Mouse (Mus musculus) heart, postnatal 4 days (tissue): ENCODE data around the gene Hsd17b6. TPM values are rescaled to one million over a fixed set of nuclear protein-coding genes. Genes with fewer than 3 reads are reported as not detected.

Source experiments
- total RNA-seq, 2 experiments: library from RNA; stranded (reverse); gene quantifications; 2 replicates each; pipeline ENCODE4 v1.2.3; 2021

Hsd17b6 gene
- total RNA-seq, 2 experiments from 2014 or later: not detected

Other genes starting within 250 kb of the Hsd17b6 start
- under 1 TPM; 0.14 TPM for gene Rdh1, start 247.9 kb downstream of the Hsd17b6 start, total RNA-seq
- under 1 TPM in 1 of 2 experiments, not detected in 1; 0.14 TPM for gene Rdh16f1, start 247.8 kb downstream of the Hsd17b6 start, total RNA-seq
- under 1 TPM in 1 of 2 experiments, not detected in 1; 0.19 TPM for gene Rdh9, start 231.2 kb downstream of the Hsd17b6 start, total RNA-seq
- gene Rdh16, start 206.5 kb downstream of the Hsd17b6 start, total RNA-seq: not detected
- not detected for gene Rdh19, start 157.7 kb downstream of the Hsd17b6 start, total RNA-seq
- gene Rdh16f2, start 141.1 kb downstream of the Hsd17b6 start, total RNA-seq: not detected
- not detected for gene Rdh7, start 118.8 kb downstream of the Hsd17b6 start, total RNA-seq
- gene Sdr9c7, start 109.1 kb downstream of the Hsd17b6 start, total RNA-seq: not detected
- 10 to 100 TPM; 30.0 to 31.1 TPM for gene Prim1, start 7.6 kb upstream of the Hsd17b6 start, total RNA-seq
- 100 to 1,000 TPM; 738 to 766 TPM for gene Naca, start 28.0 kb upstream of the Hsd17b6 start, total RNA-seq
- gene Ptges3, start 51.3 kb upstream of the Hsd17b6 start, total RNA-seq: 100 to 1,000 TPM; 125 to 132 TPM
- gene Atp5b, start 75.7 kb upstream of the Hsd17b6 start, total RNA-seq: 1,000 to 10,000 TPM; 6,416 to 6,613 TPM
- 10 to 100 TPM; 28.0 to 30.0 TPM for gene Baz2a, start 84.0 kb upstream of the Hsd17b6 start, total RNA-seq
- 10 to 100 TPM; 95.9 to 97.3 TPM for gene Rbms2, start 172.7 kb upstream of the Hsd17b6 start, total RNA-seq
- gene Gls2, start 186.8 kb upstream of the Hsd17b6 start, total RNA-seq: 1 to 10 TPM in 1 of 2 experiments, under 1 TPM in 1; 0.48 to 1.2 TPM
- gene Spryd4, start 204.2 kb upstream of the Hsd17b6 start, total RNA-seq: 10 to 100 TPM; 39.6 to 41.5 TPM
- not detected for gene Mip, start 218.2 kb upstream of the Hsd17b6 start, total RNA-seq
- 10 to 100 TPM; 24.5 to 28.7 TPM for gene Timeless, start 224.5 kb upstream of the Hsd17b6 start, total RNA-seq
- gene Apon, start 246.5 kb upstream of the Hsd17b6 start, total RNA-seq: under 1 TPM in 1 of 2 experiments, not detected in 1; 0.29 TPM